Mouse (Mus musculus): ENCODE results near the gene Cep44. TPM values are rescaled to one million over a fixed set of nuclear protein-coding genes. Genes with fewer than 3 reads are reported as not detected.
A peak's percentile ranks its signal among the peaks of the same experiment; 100 is the strongest.

Cep44 gene
- total and polyA plus RNA-seq, 3 experiments: 18.6 to 22.7 TPM; not detected in 1

DNA sequence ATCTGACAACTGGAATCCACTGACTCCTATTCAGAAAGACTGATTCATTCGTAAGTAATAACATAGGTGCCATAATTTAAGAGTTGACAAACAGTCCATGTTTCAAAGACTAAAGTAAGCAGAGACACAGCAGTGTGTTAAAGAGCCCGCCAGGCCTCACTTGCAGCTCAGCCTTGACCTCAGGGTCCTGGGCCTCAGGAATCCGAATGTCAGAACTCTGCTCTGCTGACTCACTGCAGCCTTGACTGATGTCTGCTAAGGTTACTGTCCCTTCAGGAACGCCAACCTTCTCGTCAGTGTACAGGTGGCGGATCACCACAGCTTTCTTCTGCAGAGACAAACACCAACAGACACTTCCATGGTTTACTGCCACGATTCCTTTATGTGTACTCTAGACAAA lies 10.1 kb downstream of the Cep44 start:
- DNase-seq (ENCODE audit: low read depth, low spot score): no peak
- H3K9ac ChIP-seq (ENCODE audit: control insufficient read depth, low read depth, low read length, poor library complexity, severe bottlenecking): no peak overlapping the region
- TF ChIP-seq SMC3 (IDR thresholded peaks at IDR 0.05; ENCODE audit: low read depth, low read length) (no peak), CTCF (IDR thresholded peaks at IDR 0.05 in 2 of 3, conservative IDR thresholded peaks at IDR 0.05 in 1 of 3; ENCODE audit: control insufficient read depth in 1 of 3, insufficient read depth in 1 of 3, low read depth in 2 of 3, low read length in 3 of 3, poor library complexity in 1 of 3, severe bottlenecking in 1 of 3) (no peak), GABPA (IDR thresholded peaks at IDR 0.05; ENCODE audit: low read depth, low read length) (no peak), ZNF384 (IDR thresholded peaks at IDR 0.05; ENCODE audit: low read depth, low read length) (no peak)
- H3K36me3 ChIP-seq (ENCODE audit: control insufficient read depth in 1 of 2, insufficient read depth in 2 of 2, low read length in 2 of 2): no peaks in the 10 kb centered on the region; a peak in 2 of 4 replicates
- H3K4me3 ChIP-seq (ENCODE audit: control insufficient read depth in 1 of 2, insufficient read depth in 1 of 2, low read depth in 2 of 2, low read length in 2 of 2): no peak overlapping the region
- no peaks in the 10 kb centered on the region for H3K9me3 ChIP-seq (replicated peaks; ENCODE audit: insufficient read depth, low read length)
- H3K27ac ChIP-seq (ENCODE audit: control insufficient read depth, low read depth, low read length): no peak overlapping the region
- H3K27me3 ChIP-seq (ENCODE audit: control insufficient read depth in 1 of 2, insufficient read depth in 2 of 2, low read length in 2 of 2): no peaks in the 10 kb centered on the region
- no peaks in the 10 kb centered on the region for H3K4me1 ChIP-seq (ENCODE audit: control insufficient read depth in 1 of 2, insufficient read depth in 2 of 2, low read length in 2 of 2)
- H3K79me2 ChIP-seq (ENCODE audit: control insufficient read depth, insufficient read depth, low read length, poor library complexity): no peaks in the 10 kb centered on the region

DNA sequence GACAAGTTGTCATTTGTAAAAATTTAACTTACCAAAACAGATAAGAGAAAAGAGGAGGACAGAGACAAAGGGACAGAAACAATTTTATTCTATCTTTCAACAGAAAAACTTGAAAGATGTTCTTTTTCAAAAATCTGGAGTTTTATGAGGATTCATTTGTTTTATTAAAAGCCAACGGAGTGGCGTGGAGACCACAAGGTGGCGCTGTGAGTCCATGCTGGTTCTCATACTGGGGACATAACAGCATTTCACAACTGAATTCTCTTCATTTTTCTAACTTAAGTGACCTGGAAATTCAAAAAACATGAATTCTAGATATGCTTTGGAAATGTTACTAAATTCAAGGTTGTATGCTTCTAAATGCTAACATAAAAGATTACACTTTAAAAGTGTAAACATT lies 20.5 kb downstream of the Cep44 start:
- H3K27me3 ChIP-seq (ENCODE audit: control insufficient read depth in 1 of 2, insufficient read depth in 2 of 2, low read length in 2 of 2): no peaks in the 10 kb centered on the region
- no peaks in the 10 kb centered on the region for H3K4me1 ChIP-seq (ENCODE audit: control insufficient read depth in 1 of 2, insufficient read depth in 2 of 2, low read length in 2 of 2)
- peak; percentile 79 for TF ChIP-seq RAD21 (IDR thresholded peaks at IDR 0.05; ENCODE audit: low read depth, low read length)
- no peak for TF ChIP-seq MYC (IDR thresholded peaks at IDR 0.05; ENCODE audit: low read depth, low read length)
- TF ChIP-seq CTCF (IDR thresholded peaks at IDR 0.05 in 2 of 3, conservative IDR thresholded peaks at IDR 0.05 in 1 of 3; ENCODE audit: control insufficient read depth in 1 of 3, insufficient read depth in 1 of 3, low read depth in 2 of 3, low read length in 3 of 3, poor library complexity in 1 of 3, severe bottlenecking in 1 of 3): peak; percentile 71 to 84 (median 78)
- no peak for TF ChIP-seq ZKSCAN1 (IDR thresholded peaks at IDR 0.05; ENCODE audit: low read depth, low read length)
- TF ChIP-seq ZC3H11A (IDR thresholded peaks at IDR 0.05; ENCODE audit: low read depth, low read length): peak; percentile 34; the same call in 1 of the 2 replicates
- TF ChIP-seq SMC3 (IDR thresholded peaks at IDR 0.05; ENCODE audit: low read depth, low read length): peak; percentile 66
- H3K9me3 ChIP-seq (replicated peaks; ENCODE audit: insufficient read depth, low read length): no peaks in the 10 kb centered on the region
- peak; percentile 75 for DNase-seq (ENCODE audit: low read depth, low spot score)
- no peak overlapping the region for H3K4me3 ChIP-seq (ENCODE audit: control insufficient read depth in 1 of 2, insufficient read depth in 1 of 2, low read depth in 2 of 2, low read length in 2 of 2)
- H3K79me2 ChIP-seq (ENCODE audit: control insufficient read depth, insufficient read depth, low read length, poor library complexity): no peaks in the 10 kb centered on the region
- H3K27ac ChIP-seq (ENCODE audit: control insufficient read depth, low read depth, low read length): no peak overlapping the region
- no peaks in the 10 kb centered on the region for H3K36me3 ChIP-seq (ENCODE audit: control insufficient read depth in 1 of 2, insufficient read depth in 2 of 2, low read length in 2 of 2)
- no peak overlapping the region for H3K9ac ChIP-seq (ENCODE audit: control insufficient read depth, low read depth, low read length, poor library complexity, severe bottlenecking)

DNA sequence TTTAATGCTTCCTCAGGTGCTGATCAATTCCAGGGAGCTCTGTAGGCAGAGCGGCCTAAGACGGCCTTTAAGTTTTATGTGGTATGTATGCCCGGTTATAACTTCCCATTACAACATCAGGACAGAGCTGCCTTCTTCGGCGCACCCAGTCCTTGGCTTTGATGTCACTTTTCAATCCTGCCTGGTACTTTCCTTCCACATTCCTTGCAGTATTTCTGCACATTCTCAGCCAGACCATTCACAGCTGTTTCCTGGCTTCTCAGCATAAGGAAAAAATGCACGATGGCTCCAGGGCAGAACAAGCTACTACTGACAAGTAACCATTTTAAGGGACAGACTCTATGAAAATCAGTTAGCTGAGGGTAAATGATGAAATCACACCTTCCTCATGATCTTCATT lies 22.0 kb downstream of the Cep44 start:
- no peak for DNase-seq (ENCODE audit: low read depth, low spot score)
- Histone ChIP-seq H3K9ac (ENCODE audit: control insufficient read depth, low read depth, low read length, poor library complexity, severe bottlenecking) (no peak overlapping the region), H3K4me3 (ENCODE audit: control insufficient read depth in 1 of 2, insufficient read depth in 1 of 2, low read depth in 2 of 2, low read length in 2 of 2) (no peak overlapping the region), H3K4me1 (ENCODE audit: control insufficient read depth in 1 of 2, insufficient read depth in 2 of 2, low read length in 2 of 2) (no peaks in the 10 kb centered on the region), H3K9me3 (replicated peaks; ENCODE audit: insufficient read depth, low read length) (no peaks in the 10 kb centered on the region), H3K79me2 (ENCODE audit: control insufficient read depth, insufficient read depth, low read length, poor library complexity) (no peaks in the 10 kb centered on the region), H3K36me3 (ENCODE audit: control insufficient read depth in 1 of 2, insufficient read depth in 2 of 2, low read length in 2 of 2) (no peaks in the 10 kb centered on the region), H3K27me3 (ENCODE audit: control insufficient read depth in 1 of 2, insufficient read depth in 2 of 2, low read length in 2 of 2) (no peaks in the 10 kb centered on the region), H3K27ac (ENCODE audit: control insufficient read depth, low read depth, low read length) (no peak overlapping the region)
- TF ChIP-seq BHLHE40 (IDR thresholded peaks at IDR 0.05; ENCODE audit: borderline replicate concordance, low read depth, low read length): no peak
- no peak for TF ChIP-seq GABPA (IDR thresholded peaks at IDR 0.05; ENCODE audit: low read depth, low read length)
- no peak for TF ChIP-seq SMC3 (IDR thresholded peaks at IDR 0.05; ENCODE audit: low read depth, low read length)
